Mouse (Mus musculus) brain, embryonic 14.5 days (tissue): Measurements from ENCODE around the gene Adcy2.

Source experiments
- CTCF ChIP-seq: fragments of 200-500 bp; IDR thresholded peaks from 2 replicates; pipeline ENCODE4 v1.5.1; 2012; ENCODE audit warnings: inconsistent platforms, mild to moderate bottlenecking, moderate library complexity, borderline replicate concordance; ENCODE audit not compliant: insufficient read depth, insufficient read length; ENCODE audit errors: extremely low read depth
- POLR2A ChIP-seq: fragments of 200-500 bp; IDR thresholded peaks from 2 replicates; pipeline ENCODE4 v1.6.1; 2012; ENCODE audit warnings: mild to moderate bottlenecking, inconsistent platforms, borderline replicate concordance; ENCODE audit not compliant: poor library complexity, insufficient read depth, insufficient read length, severe bottlenecking; ENCODE audit errors: extremely low read depth

- TF ChIP-seq CTCF = no peak
- TF ChIP-seq POLR2A = no peak
These were observed 15.3 kb downstream of the Adcy2 start for GRCm38 (mm10) chr13:68984000-68984399.
